Mouse (Mus musculus): Measurements from ENCODE around the gene Hdac7. TPM values are rescaled to one million over a fixed set of nuclear protein-coding genes. Genes with fewer than 3 reads are reported as not detected.

Gene Hdac7
- polyA plus RNA-seq, 1 experiment from 2014 or later = 32.1 TPM

- Histone ChIP-seq H3K4me3 (no peak overlapping the region), H3K36me3 (no peaks in the 10 kb centered on the region), H3K9me3 (replicated peaks) (no peaks in the 10 kb centered on the region), H3K27me3 (ENCODE audit: low read depth, poor library complexity, severe bottlenecking) (no peaks in the 10 kb centered on the region), H3K4me1 (peaks cover 5% of the 10 kb centered on the region), H3K27ac (no peak overlapping the region)
- no peak for DNase-seq (ENCODE audit: low spot score)
- 25% methylated on average over 2 of the region's 2 CpGs for WGBS
Observed at GRCm38 (mm10) chr15:97850441-97850840, 6.1 kb upstream of the Hdac7 start.

DNA sequence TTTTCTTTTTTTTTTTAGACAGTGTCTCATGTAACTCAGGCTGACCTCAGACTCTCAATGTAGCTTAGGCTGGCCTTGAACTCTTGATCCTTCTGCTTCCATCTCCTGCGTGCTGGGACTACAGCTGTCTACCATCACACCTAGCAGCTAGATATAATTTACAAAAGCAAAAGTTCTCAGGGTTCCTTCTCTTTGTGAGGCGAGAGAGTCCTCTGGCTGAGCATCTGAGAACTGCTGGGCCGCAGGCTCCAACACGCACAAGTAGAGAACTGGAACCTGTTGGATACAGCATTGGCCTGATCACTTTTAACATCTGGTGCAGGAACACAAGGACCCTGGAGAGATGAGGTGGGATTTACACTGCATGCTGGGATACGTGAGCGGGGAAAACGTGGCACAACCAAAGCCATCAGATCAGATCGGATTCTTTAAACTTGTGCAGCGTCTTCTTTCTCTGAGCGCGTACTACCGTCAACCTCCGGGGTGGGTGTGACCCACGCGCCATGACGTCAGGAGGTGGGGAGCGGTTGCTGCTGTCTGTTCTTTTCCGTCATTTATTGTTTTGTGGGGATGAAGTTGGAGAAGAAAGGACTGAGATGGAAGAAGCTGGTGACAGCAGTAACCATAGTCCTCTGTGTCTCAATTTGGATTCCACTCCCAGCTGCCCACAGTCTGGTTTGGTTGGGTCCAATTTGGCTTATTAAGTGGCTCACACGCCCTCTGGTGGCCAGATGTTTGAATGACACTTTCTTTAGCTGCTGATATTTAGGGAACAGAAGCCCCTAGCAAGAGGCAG lies 5.0 kb upstream of the Hdac7 start:
- Histone ChIP-seq H3K4me3 (peak overlapping the region; percentile 49), H3K27me3 (ENCODE audit: low read depth, poor library complexity, severe bottlenecking) (no peaks in the 10 kb centered on the region), H3K4me1 (peaks cover 9% of the 10 kb centered on the region), H3K27ac (0 out of 2 replicates have a peak overlapping the region, but pooled peaks have one; percentile 56), H3K36me3 (no peaks in the 10 kb centered on the region), H3K9me3 (replicated peaks) (no peaks in the 10 kb centered on the region)
- WGBS = 7% methylated on average over 19 of the region's 19 CpGs
- DNase-seq (ENCODE audit: low spot score) = peak; percentile 86

DNA sequence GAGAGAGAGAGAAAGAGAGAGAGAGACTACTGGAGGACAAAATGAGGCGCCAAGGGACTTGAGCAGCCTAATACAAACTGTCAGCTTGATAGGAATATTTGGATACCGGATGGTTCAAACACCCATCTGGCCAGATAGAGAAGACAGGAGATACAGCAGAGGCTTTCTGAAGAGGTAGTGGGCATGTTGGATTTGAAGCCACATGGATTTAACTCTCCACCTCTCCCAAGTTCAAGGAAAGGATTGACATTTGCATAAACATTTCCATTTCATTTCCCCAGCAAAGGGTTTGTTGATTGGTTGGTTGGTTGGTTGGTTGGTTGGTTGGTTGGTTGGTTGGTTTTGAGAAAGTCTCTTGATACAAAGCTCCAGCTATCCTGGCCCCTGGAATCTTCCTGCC lies 3.6 kb upstream of the Hdac7 start:
- Histone ChIP-seq H3K27me3 (ENCODE audit: low read depth, poor library complexity, severe bottlenecking) (no peaks in the 10 kb centered on the region), H3K4me3 (no peak overlapping the region), H3K9me3 (replicated peaks) (no peaks in the 10 kb centered on the region), H3K36me3 (no peaks in the 10 kb centered on the region), H3K4me1 (peaks cover 19% of the 10 kb centered on the region), H3K27ac (no peak overlapping the region)
- WGBS = 97% methylated on average over 2 of the region's 2 CpGs
- no peak for DNase-seq (ENCODE audit: low spot score)

GRCm38 (mm10) chr15:97847285-97847684 lies 3.0 kb upstream of the Hdac7 start:
- H3K27me3 ChIP-seq (ENCODE audit: low read depth, poor library complexity, severe bottlenecking) = no peaks in the 10 kb centered on the region
- H3K27ac ChIP-seq = no peak overlapping the region
- H3K4me3 ChIP-seq = no peak overlapping the region
- no peak for DNase-seq (ENCODE audit: low spot score)
- 89% methylated on average over 4 of the region's 4 CpGs for WGBS
- no peaks in the 10 kb centered on the region for H3K36me3 ChIP-seq
- peaks cover 19% of the 10 kb centered on the region for H3K4me1 ChIP-seq
- no peaks in the 10 kb centered on the region for H3K9me3 ChIP-seq (replicated peaks)

DNA sequence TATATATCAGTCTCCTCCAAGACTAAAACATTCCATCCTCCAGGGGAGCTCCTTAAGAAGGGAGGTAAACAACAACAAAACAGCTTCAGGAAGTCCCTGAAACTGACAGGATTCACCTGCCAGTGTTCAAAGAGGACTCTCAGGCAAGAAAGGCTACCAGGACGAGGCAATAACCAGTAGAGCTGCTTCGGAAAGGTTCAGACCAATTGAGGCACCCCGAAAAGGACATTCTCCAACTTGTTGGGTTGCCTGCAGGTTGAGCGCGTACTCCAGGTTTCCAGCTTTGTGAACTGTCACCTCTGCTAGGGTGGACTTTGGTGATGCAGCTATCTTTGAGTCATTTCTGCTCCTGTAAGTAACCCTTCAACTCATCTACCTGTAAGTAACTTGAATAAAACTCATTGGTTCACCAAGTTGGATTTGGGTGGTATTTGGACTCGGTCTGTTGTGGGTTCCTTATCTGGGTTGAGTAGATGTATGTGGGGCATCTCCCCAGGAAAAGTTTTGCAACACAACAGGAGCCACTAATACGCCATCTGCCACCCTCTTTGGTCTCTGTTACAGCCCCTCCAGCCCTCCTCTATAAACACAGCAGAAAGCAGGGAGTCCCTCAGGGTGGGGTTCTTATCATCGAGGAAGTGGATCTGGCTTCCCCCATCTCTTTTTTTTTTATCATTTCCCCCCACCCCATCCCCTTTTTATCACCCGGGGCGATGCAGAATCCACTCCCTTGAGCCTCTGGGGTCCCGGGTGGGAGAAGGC lies 2.0 kb upstream of the Hdac7 start:
- peaks cover 19% of the 10 kb centered on the region for H3K4me1 ChIP-seq
- no peaks in the 10 kb centered on the region for H3K9me3 ChIP-seq (replicated peaks)
- H3K27me3 ChIP-seq (ENCODE audit: low read depth, poor library complexity, severe bottlenecking) = no peaks in the 10 kb centered on the region
- H3K36me3 ChIP-seq = no peaks in the 10 kb centered on the region
- DNase-seq (ENCODE audit: low spot score) = no peak
- no peak overlapping the region for H3K4me3 ChIP-seq
- H3K27ac ChIP-seq = no peak overlapping the region
- WGBS = 91% methylated on average over 11 of the region's 11 CpGs

DNA sequence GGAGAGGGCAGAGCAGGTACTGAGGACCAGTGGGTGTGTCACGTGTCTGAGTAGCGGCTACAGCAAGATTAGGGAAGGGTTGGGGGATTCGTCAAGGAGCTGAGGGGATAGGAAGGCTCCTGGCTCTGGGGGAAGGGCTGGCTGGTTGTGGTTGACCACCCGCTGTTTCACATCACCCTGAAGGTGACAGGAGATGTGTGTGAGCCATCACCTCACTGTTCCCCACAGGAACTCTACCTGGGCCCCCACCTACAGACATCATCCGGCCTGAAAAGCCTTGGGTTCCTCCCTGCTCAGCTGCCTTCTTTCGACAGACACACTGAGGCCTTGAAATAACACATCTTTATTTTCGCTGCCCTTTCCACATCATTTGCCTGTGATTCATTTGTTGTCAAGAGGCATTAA lies 1.1 kb downstream of the Hdac7 start:
- Histone ChIP-seq H3K9me3 (replicated peaks) (no peaks in the 10 kb centered on the region), H3K4me3 (no peak overlapping the region), H3K27ac (no peak overlapping the region), H3K4me1 (peaks cover 40% of the 10 kb centered on the region), H3K27me3 (ENCODE audit: low read depth, poor library complexity, severe bottlenecking) (no peaks in the 10 kb centered on the region), H3K36me3 (no peaks in the 10 kb centered on the region)
- no peak for DNase-seq (ENCODE audit: low spot score)
- WGBS = 57% methylated on average over 7 of the region's 7 CpGs

DNA sequence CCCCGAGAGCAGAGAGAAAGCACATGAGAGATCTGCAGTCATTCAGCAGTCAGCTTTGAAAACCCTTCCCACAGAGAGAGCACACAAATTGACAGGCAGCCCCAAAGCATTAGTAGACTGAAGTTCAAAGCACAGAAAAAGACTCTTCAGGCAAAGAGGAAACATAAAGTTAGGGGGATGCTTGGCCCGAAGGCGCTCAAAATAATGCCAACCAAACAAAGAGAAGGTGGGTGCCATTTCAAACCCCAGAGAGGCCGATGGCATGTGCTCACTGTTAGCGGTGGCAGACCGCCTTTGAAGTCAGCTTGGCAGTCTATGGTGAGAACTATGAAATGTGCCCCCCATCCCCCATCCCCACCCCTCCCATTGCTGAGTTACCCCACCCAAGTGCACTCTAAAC lies 2.2 kb downstream of the Hdac7 start:
- H3K4me1 ChIP-seq = peaks cover 52% of the 10 kb centered on the region
- no peak overlapping the region for H3K4me3 ChIP-seq
- no peaks in the 10 kb centered on the region for H3K9me3 ChIP-seq (replicated peaks)
- no peaks in the 10 kb centered on the region for H3K27me3 ChIP-seq (ENCODE audit: low read depth, poor library complexity, severe bottlenecking)
- no peaks in the 10 kb centered on the region for H3K36me3 ChIP-seq
- DNase-seq (ENCODE audit: low spot score) = no peak
- no peak overlapping the region for H3K27ac ChIP-seq
- 92% methylated on average over 6 of the region's 6 CpGs for WGBS

GRCm38 (mm10) chr15:97841383-97841782 lies 2.9 kb downstream of the Hdac7 start:
- no peaks in the 10 kb centered on the region for H3K27me3 ChIP-seq (ENCODE audit: low read depth, poor library complexity, severe bottlenecking)
- H3K4me1 ChIP-seq = peaks cover 59% of the 10 kb centered on the region
- H3K4me3 ChIP-seq = no peak overlapping the region
- no peak overlapping the region for H3K27ac ChIP-seq
- WGBS = 96% methylated on average over 6 of the region's 6 CpGs
- no peaks in the 10 kb centered on the region for H3K9me3 ChIP-seq (replicated peaks)
- no peak for DNase-seq (ENCODE audit: low spot score)
- no peaks in the 10 kb centered on the region for H3K36me3 ChIP-seq

DNA sequence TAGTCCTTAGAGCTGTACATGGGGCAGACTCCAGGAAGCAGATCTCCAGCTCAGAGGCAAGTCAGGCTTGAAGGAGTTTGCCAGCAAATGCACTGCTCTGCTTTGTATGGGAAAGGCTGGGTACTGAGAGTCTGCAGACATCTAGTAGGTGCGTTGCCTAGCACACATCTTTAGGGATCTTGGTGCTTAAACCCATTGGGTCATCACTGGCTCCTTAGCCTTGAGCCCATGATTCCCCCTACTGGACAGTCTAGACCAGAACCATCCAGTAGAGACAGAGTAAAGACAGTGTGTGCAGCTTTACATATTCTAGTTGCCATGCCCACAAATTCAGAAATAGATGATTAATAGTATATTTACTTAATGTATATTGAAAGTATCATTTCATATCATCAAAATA lies 3.5 kb downstream of the Hdac7 start:
- no peaks in the 10 kb centered on the region for H3K27me3 ChIP-seq (ENCODE audit: low read depth, poor library complexity, severe bottlenecking)
- no peak for DNase-seq (ENCODE audit: low spot score)
- no peak overlapping the region for H3K4me3 ChIP-seq
- H3K36me3 ChIP-seq = no peaks in the 10 kb centered on the region
- WGBS = 90% methylated on average over 1 of the region's 1 CpGs
- H3K27ac ChIP-seq = peak overlapping the region; percentile 75
- peaks cover 63% of the 10 kb centered on the region for H3K4me1 ChIP-seq
- H3K9me3 ChIP-seq (replicated peaks) = no peaks in the 10 kb centered on the region

GRCm38 (mm10) chr15:97839991-97840455 lies 4.3 kb downstream of the Hdac7 start:
- peak; percentile 56 for DNase-seq (ENCODE audit: low spot score)
- peaks cover 63% of the 10 kb centered on the region for H3K4me1 ChIP-seq
- H3K9me3 ChIP-seq (replicated peaks) = no peaks in the 10 kb centered on the region
- H3K27ac ChIP-seq = peak overlapping the region; percentile 75
- no peaks in the 10 kb centered on the region for H3K36me3 ChIP-seq
- no peaks in the 10 kb centered on the region for H3K27me3 ChIP-seq (ENCODE audit: low read depth, poor library complexity, severe bottlenecking)
- WGBS = 13% methylated on average over 3 of the region's 3 CpGs
- peak overlapping the region; percentile 7; the same call in 1 of the 2 replicates for H3K4me3 ChIP-seq

- Histone ChIP-seq H3K36me3 (no peaks in the 10 kb centered on the region), H3K27me3 (ENCODE audit: low read depth, poor library complexity, severe bottlenecking) (no peaks in the 10 kb centered on the region), H3K4me3 (no peak overlapping the region), H3K4me1 (peaks cover 61% of the 10 kb centered on the region), H3K27ac (peak overlapping the region; percentile 75), H3K9me3 (replicated peaks) (no peaks in the 10 kb centered on the region)
- 75% methylated on average over 4 of the region's 4 CpGs for WGBS
- DNase-seq (ENCODE audit: low spot score) = no peak
Observed at GRCm38 (mm10) chr15:97839473-97839872, 4.8 kb downstream of the Hdac7 start.

DNA sequence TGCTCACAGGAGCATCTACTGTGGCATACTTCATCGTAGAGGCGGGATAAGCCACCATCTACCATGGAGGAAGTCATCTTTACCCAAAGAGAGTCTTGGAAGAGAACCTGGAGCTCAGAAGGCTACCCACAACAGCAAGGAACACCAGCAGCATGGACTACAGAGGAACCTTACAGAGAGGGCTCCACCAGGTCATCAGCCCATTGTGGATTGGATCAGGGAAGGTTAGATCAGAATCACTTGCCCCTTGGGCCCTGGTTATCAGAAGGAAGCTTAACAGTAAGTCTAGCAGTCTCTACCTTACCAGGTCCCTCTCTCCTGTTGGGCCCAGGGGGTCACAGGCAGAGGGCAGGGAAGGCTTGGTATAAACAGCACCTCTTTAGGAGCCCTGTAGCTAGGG lies 5.3 kb downstream of the Hdac7 start:
- H3K27me3 ChIP-seq (ENCODE audit: low read depth, poor library complexity, severe bottlenecking) = no peaks in the 10 kb centered on the region
- H3K9me3 ChIP-seq (replicated peaks) = no peaks in the 10 kb centered on the region
- H3K36me3 ChIP-seq = no peaks in the 10 kb centered on the region
- WGBS = 100% methylated on average over 2 of the region's 2 CpGs
- H3K4me3 ChIP-seq = no peak overlapping the region
- DNase-seq (ENCODE audit: low spot score) = no peak
- peaks cover 57% of the 10 kb centered on the region for H3K4me1 ChIP-seq
- peak overlapping the region; percentile 19; the same call in 1 of the 2 replicates for H3K27ac ChIP-seq

- WGBS = 85% methylated on average over 4 of the region's 4 CpGs
- H3K9me3 ChIP-seq (replicated peaks) = no peaks in the 10 kb centered on the region
- no peak overlapping the region for H3K4me3 ChIP-seq
- H3K27me3 ChIP-seq (ENCODE audit: low read depth, poor library complexity, severe bottlenecking) = no peaks in the 10 kb centered on the region
- peaks cover 54% of the 10 kb centered on the region for H3K4me1 ChIP-seq
- DNase-seq (ENCODE audit: low spot score) = no peak
- no peaks in the 10 kb centered on the region for H3K36me3 ChIP-seq
- 0 out of 2 replicates have a peak overlapping the region, but pooled peaks have one; percentile 19 for H3K27ac ChIP-seq
Observed at GRCm38 (mm10) chr15:97838395-97838794, 5.9 kb downstream of the Hdac7 start.
